Mouse (Mus musculus): ENCODE measurements around the gene Pkp3. TPM values are rescaled to one million over a fixed set of nuclear protein-coding genes. Genes with fewer than 3 reads are reported as not detected.
A peak's percentile ranks its signal among the peaks of the same experiment; 100 is the strongest.
"Not testable (repeated sequence)": the region's sequence is repeated elsewhere in the genome, so short reads cannot be mapped to it uniquely, and the experiment has no call there.

The Pkp3 gene
- not detected for total RNA-seq (2021)

DNA sequence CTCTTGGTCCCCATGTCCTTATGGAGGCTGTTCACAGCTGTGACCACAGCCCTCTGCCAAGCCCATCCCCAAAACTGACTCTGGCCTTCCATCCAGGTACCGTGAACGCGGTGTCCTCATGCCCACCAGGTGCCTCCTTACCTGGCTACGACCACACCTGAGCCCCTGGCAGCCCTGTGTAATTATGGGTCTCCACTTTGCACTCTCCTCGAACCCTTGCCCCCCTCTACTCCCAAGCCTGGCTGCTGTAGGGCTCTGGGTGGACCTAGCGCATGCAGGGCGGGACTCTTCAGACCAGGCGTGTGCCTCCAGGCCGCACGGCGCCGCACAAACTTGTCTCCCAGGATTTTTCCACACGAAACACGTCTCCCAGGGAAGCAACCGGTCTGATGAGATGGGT is at the start of gene Pkp3:
Pkp3 (plus strand) TSS at position 378 of the 400 bp plus-strand sequence.
- no peak for DNase-seq (ENCODE audit: extremely low spot score in 1 of 2, low spot score in 2 of 2)
- intact Hi-C loops (cut with DNase I): loop anchor here (5.0 kb wide), 1 partner anchor 34 kb away; no protein-coding TSS in a partner anchor

DNA sequence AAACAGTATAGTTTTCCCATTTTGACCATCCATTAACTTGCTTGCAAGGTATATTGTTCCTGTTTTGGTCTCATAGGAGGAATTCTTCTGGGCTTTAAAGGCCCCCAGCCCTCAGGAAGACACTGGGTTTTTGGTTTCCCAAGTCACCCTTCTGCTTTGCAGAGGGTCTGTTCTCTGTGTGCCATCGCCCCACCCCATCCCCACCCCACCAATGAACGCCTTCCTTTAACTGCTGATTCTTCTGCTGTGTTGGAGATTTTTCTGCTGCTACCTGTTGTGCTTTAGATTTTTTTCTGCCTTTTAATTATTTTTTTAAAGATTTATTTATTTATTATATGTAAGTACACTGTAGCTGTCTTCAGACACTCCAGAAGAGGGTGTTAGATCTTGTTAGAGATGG is 49.2 kb upstream of the Pkp3 start, which contains the start of gene Gm17387:
Gm17387 (plus strand) TSS at position 301 of the 400 bp plus-strand sequence.
- intact Hi-C loops (cut with DNase I): no loop called here
- DNase-seq (ENCODE audit: extremely low spot score in 1 of 2, low spot score in 2 of 2): no peak

DNA sequence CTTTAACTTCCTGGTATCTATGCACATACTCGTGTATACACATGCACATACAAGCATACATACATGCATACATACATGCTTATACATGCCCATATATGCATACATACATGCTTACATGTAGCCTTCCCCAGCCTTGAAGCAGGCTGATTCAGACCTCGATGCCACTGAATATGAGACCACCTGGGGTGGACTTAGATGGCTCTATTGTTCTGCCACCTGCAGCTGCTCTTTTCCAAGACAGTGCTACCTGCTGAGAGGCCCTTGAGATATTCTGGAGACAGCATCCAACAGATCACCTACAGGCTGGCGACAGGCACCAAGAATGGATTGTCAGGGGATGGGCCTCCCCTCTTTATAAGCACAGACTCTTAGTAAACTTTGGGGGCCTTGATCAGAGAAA is 47.6 kb upstream of the Pkp3 start:
- intact Hi-C loops (cut with DNase I): no loop called here
- DNase-seq (ENCODE audit: extremely low spot score in 1 of 2, low spot score in 2 of 2): no peak

DNA sequence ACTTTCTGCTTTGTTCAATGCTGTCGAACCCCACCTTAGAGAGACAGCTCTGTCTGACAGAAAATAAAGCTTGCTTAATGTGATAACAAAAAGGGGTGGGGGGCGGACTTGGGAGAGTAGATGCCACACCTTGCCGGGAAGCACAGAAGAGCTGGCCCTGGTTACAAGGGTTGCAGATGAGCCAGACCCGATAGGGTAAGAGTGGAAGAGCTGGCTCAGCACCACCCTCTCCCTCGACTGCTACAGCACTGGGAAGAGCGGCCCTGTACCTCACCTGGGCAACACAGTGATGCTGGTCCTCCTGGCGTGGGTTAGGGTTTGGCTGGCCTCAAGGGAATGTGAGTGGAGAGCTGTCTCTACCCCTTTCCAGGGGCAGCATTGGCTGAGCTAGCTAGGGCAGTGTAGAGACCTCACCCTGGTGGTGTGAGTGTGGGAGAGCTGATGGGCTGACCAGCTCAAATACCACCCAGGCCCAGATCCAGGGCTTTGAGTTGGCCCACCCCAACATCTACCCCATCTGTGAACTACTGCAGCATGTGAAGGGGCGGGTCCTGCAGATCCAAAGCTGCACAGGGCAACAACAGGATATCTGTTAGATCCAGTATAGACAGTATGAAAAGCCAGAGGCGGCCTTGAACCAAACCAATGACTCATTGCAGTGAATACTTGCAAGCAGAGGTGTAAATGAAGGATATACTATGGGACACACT is 45.4 kb upstream of the Pkp3 start:
- DNase-seq (ENCODE audit: extremely low spot score in 1 of 2, low spot score in 2 of 2): no peak
- intact Hi-C loops (cut with DNase I): no loop called here

GRCm38 (mm10) chr7:141036624-141037023 is 41.4 kb upstream of the Pkp3 start:
- intact Hi-C loops (cut with DNase I); DNase-seq (ENCODE audit: extremely low spot score in 1 of 2, low spot score in 2 of 2): not testable (repeated sequence)

DNA sequence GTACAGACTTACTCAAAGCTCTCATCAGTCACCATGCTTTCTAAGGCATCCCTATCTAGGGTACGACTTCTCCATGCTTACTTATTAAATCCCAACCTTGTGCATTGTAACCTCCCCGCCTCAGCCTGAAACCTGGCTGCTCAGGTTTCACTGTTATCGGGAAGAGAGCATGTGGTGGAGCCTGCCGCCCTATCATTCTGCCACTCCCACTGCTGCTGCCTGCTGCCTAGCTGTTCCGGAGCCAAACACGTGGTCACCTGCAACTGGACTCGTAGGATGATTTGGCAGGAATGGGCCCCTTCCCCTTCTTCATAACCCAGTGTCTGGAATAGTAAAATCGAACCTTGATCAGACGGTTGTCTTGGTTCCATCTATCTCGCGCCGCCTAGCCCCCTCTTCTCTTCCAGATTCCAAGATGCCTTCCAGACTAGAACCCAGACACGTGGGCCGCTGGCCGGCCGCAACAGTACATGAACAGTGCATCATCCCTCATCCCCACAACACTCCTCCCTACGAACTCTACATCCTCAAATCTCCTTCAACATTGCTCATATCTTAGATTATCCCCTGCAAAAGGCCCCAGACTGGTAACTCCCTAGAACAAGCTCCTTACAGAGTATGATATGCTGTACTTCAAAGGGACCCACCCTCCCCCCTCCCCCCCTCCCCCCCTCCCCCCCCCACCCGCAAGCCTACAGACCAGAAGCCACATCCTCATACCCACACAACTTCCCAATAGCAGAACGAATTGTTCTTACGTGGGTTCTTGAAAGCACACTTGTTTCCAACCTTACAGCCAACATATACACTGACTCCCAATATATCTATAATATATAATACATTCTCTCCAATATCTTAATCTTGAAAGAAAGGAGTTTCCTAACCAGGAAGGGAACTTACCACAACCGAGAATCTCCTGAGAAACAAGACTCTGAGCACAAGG is 39.7 kb upstream of the Pkp3 start:
- intact Hi-C loops (cut with DNase I): no loop called here

DNA sequence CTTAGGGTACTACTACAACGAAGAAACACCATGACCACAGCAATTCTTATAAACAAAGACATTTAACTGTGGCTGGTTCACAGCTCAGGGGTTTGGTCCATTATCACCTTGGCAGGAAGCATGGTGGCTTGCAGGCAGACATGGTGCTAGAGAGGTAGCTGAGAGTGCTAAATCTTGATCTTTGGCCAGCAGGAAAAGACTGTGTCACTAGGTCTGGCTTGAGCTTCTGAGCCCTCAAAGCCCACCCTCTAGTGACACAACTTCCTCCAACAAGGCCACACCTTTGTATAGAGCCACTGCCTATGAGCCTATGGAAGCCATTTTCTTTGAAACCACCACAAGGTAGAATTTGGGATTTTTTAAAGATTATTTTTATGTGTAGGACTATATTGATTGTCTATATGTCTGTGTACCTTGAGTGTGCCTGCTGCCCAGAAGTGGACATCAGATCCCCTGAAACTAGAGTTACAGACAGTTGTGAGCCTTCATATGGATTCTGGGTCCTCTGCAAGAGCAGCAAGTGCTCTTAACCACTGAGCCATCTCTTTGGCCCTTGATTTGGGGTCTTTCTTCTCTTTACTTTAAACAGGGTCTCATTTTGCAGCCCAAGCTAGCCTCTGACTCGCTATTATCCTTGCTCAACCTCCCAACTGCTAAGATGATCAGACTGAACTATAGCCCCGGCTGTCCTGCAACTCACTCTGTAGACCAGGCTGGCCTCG is 38.5 kb upstream of the Pkp3 start:
- DNase-seq (ENCODE audit: extremely low spot score in 1 of 2, low spot score in 2 of 2): no peak
- intact Hi-C loops (cut with DNase I): no loop called here

More for the DNA sequence above, 39.7 kb upstream of the Pkp3 start:
- DNase-seq (ENCODE audit: extremely low spot score in 1 of 2, low spot score in 2 of 2): no peak

- intact Hi-C loops (cut with DNase I): no loop called here
Observed at GRCm38 (mm10) chr7:141040867-141041606, 37.0 kb upstream of the Pkp3 start.

DNA sequence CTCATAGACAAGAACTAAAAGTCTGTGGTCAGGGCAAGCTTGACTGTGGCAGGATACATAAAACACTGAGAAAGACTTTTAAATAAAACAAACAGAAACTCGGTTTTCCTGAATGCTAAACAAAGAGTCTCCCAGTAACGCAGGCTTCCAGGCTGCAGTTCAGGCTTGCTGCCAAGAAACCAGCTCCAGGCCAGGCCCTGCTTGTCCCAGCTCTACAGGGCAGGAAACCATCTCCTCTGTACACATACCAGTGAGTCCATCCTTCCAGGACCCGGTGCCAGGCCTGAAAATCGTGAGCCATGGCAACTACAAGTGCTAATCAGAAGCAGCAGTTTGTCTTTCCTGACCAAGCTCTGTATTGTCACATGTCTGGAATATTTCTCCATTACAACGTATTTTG is 36.4 kb upstream of the Pkp3 start:
- DNase-seq (ENCODE audit: extremely low spot score in 1 of 2, low spot score in 2 of 2): peak; percentile 34 to 87
- intact Hi-C loops (cut with DNase I): no loop called here

More at GRCm38 (mm10) chr7:141040867-141041606, 37.0 kb upstream of the Pkp3 start:
- DNase-seq (ENCODE audit: extremely low spot score in 1 of 2, low spot score in 2 of 2): no peak

DNA sequence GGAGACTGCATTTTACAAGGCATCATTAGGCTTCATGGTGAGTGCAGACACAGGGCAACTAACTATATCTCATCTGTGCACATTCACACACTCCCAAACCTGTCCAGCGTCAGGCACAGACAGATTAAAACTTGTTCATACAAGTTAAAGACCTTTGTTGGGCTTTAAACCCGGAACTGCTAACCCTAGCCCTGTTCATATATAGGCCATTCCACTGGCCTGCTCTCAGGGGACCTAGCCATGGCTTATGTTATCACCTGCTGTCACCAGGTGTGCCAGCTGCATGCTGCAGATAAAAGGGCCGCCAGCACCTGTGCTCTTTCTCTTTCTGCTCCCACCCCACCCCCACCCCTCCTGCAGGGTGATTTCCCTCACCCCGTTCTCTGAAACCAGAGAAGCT is 35.5 kb upstream of the Pkp3 start:
- intact Hi-C loops (cut with DNase I): no loop called here
- DNase-seq (ENCODE audit: extremely low spot score in 1 of 2, low spot score in 2 of 2): no peak

- intact Hi-C loops (cut with DNase I): no loop called here
- DNase-seq (ENCODE audit: extremely low spot score in 1 of 2, low spot score in 2 of 2): no peak
Observed at GRCm38 (mm10) chr7:141046931-141047580, 31.0 kb upstream of the Pkp3 start.

DNA sequence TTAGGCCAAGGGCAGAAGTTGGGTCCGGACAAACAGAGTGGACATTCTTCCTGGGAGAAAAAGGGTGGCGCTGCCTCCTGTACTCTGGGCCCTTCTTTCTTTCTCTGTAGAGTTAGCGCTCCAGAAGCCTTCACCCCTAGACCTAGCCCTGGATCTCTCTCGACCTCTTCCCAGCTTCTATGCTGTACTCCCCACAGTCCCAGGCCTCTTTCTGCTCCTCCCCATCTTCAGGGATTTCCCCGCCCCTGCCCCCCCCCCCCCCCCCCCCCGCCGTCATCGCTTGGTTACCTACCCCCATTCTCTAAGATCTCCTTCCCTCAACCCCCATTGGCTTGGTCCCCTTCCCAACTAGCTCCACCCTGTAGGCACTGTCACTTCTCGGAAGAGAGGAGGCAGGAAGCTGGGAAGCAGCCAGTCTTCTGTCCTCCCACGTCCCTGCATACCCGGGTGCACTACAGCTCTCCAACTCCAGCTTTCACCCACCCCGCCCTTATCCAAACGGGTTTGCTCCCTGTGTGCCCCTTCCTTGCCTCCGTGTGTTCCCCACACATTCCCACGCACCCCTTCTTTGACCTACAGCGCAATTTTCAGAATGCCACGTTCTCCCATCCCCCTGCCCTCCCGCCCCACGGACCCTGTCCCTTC is 30.3 kb upstream of the Pkp3 start:
- peak; percentile 67 to 87 for DNase-seq (ENCODE audit: extremely low spot score in 1 of 2, low spot score in 2 of 2)
- intact Hi-C loops (cut with DNase I): loop anchor here (1.0 to 2.0 kb wide), 4 partner anchors 39 to 203 kb away; partner anchors contain the start of gene Scgb1c1

- intact Hi-C loops (cut with DNase I): loop anchor here (1.0 to 2.0 kb wide), 4 partner anchors 40 to 204 kb away; partner anchors contain the start of gene Scgb1c1
- DNase-seq (ENCODE audit: extremely low spot score in 1 of 2, low spot score in 2 of 2): peak; percentile 87 to 92
Observed at GRCm38 (mm10) chr7:141048226-141049218, 29.5 kb upstream of the Pkp3 start.

GRCm38 (mm10) chr7:141049326-141049725 is 28.7 kb upstream of the Pkp3 start:
- DNase-seq (ENCODE audit: extremely low spot score in 1 of 2, low spot score in 2 of 2): no peak
- intact Hi-C loops (cut with DNase I): loop anchor here (2.0 kb wide), 2 partner anchors 41 to 205 kb away; partner anchors contain the start of gene Scgb1c1

- intact Hi-C loops (cut with DNase I): no loop called here
- DNase-seq (ENCODE audit: extremely low spot score in 1 of 2, low spot score in 2 of 2): no peak
Observed at GRCm38 (mm10) chr7:141051060-141051685, 26.8 kb upstream of the Pkp3 start.

DNA sequence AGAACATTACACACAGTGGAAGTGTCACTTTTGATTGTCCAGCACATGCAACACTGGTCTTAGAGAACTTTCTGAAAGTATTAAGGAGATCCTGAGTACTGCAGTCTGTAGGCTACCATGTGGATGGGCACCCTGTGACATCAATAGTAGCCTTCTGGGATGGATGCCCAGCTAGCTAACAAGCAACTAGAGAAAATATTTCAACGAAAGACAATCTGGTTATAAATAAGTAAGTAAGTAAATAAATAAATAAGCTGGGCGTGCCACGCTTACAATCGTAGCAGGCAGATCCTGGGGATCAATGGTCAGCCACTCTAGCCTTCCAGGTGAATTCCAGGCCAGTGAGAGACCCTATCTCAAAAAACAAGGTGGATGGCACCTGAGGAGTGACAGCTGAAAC is 26.0 kb upstream of the Pkp3 start:
- no peak for DNase-seq (ENCODE audit: extremely low spot score in 1 of 2, low spot score in 2 of 2)
- intact Hi-C loops (cut with DNase I): no loop called here
